Mouse (Mus musculus) hindbrain, embryonic 11.5 days (tissue): ENCODE measurements around the gene Zfp84. TPM values are rescaled to one million over a fixed set of nuclear protein-coding genes. Genes with fewer than 3 reads are reported as not detected.

Experiments
- ATAC-seq: fragments of 200-750 bp; cut with Nextera tagmentation; 2 replicates; pipeline ENCODE4 v1.8.0; 2017; ENCODE audit warnings: mild to moderate bottlenecking, moderate TSS enrichment, moderate library complexity; ENCODE audit not compliant: low FRiP score
- DNase-seq: peaks from one replicate; pipeline ENCODE4 v3.0.0-alpha.2; 2015; ENCODE audit warnings: low spot score
- H3K27ac ChIP-seq: fragments of 300-500 bp; sonication (generic); 2 replicates; pipeline ENCODE4 v1.5.1; 2014; ENCODE audit warnings: mild to moderate bottlenecking, low read depth, low read length
- H3K27me3 ChIP-seq: fragments of 300-500 bp; sonication (generic); 2 replicates; pipeline ENCODE4 v1.6.1; 2014; ENCODE audit warnings: mild to moderate bottlenecking, low read length, moderate library complexity, mixed read lengths; ENCODE audit not compliant: control insufficient read depth, insufficient read depth
- H3K36me3 ChIP-seq: fragments of 300-500 bp; sonication (generic); 2 replicates; pipeline ENCODE4 v1.6.1; 2014; ENCODE audit warnings: mild to moderate bottlenecking, low read length, moderate library complexity, mixed read lengths; ENCODE audit not compliant: control insufficient read depth, insufficient read depth
- H3K4me1 ChIP-seq: fragments of 300-500 bp; sonication (generic); replicated peaks from 2 replicates; pipeline ENCODE4 v1.6.1; 2014; ENCODE audit warnings: low read length, mixed read lengths; ENCODE audit not compliant: control insufficient read depth, insufficient read depth
- H3K4me2 ChIP-seq: fragments of 300-500 bp; sonication (generic); replicated peaks from 2 replicates; pipeline ENCODE4 v1.6.1; 2014; ENCODE audit warnings: mild to moderate bottlenecking, low read depth, low read length
- H3K4me3 ChIP-seq: fragments of 300-500 bp; sonication (generic); 2 replicates; pipeline ENCODE4 v1.5.1; 2014; ENCODE audit warnings: low read depth, low read length
- H3K9ac ChIP-seq: fragments of 300-500 bp; sonication (generic); 2 replicates; pipeline ENCODE4 v1.6.1; 2014; ENCODE audit warnings: low read depth, low read length
- H3K9me3 ChIP-seq: fragments of 300-500 bp; sonication (generic); 2 replicates; pipeline ENCODE4 v1.6.1; 2016; ENCODE audit warnings: low read length; ENCODE audit not compliant: control insufficient read depth
- WGBS: fragments of 180-500 bp; shearing (Covaris S2); extraction: QIAGEN DNeasy Blood & Tissue Kit; methylation state at CpG from one replicate; pipeline ENCODE4 v1.1.7; 2014; 5-methylcytosine and 5-hydroxymethylcytosine counted together
- polyA plus RNA-seq: library from polyadenylated mRNA; unstranded; fragments of >200 nt; fragmentation: Nextera tagmentation; extraction: Ambion mirVana; gene quantifications from 2 replicates; pipeline ENCODE4 v1.2.1, GENCODE M21; 2014

Zfp84 gene
- polyA plus RNA-seq, 1 experiment from 2014 or later, result 17.9 TPM

- Histone ChIP-seq H3K27me3 (no peaks in the 10 kb centered on the region), H3K4me1 (peaks cover 3% of the 10 kb centered on the region; the same call in 1 of the 2 replicates), H3K27ac (no peak overlapping the region), H3K4me3 (peak overlapping the region; percentile 76), H3K36me3 (peaks cover 4% of the 10 kb centered on the region), H3K9me3 (no peaks in the 10 kb centered on the region), H3K9ac (peak overlapping the region; percentile 83), H3K4me2 (peak overlapping the region; percentile 63)
- 7% methylated on average over 10 of the region's 10 CpGs for WGBS
- ATAC-seq (no peak), DNase-seq (no peak)
Observed at GRCm38 (mm10) chr7:29768980-29769379, 628 bp downstream of the Zfp84 start.

GRCm38 (mm10) chr7:29773503-29773902 is 5.2 kb downstream of the Zfp84 start:
- Histone ChIP-seq H3K4me3 (no peak overlapping the region), H3K27me3 (no peaks in the 10 kb centered on the region), H3K4me2 (no peak overlapping the region), H3K9ac (no peak overlapping the region), H3K9me3 (no peaks in the 10 kb centered on the region), H3K4me1 (peaks cover 3% of the 10 kb centered on the region; the same call in 1 of the 2 replicates), H3K36me3 (peaks cover 28% of the 10 kb centered on the region), H3K27ac (no peak overlapping the region)
- 87% methylated on average over 7 of the region's 7 CpGs for WGBS
- ATAC-seq, result no peak
- DNase-seq, result no peak

DNA sequence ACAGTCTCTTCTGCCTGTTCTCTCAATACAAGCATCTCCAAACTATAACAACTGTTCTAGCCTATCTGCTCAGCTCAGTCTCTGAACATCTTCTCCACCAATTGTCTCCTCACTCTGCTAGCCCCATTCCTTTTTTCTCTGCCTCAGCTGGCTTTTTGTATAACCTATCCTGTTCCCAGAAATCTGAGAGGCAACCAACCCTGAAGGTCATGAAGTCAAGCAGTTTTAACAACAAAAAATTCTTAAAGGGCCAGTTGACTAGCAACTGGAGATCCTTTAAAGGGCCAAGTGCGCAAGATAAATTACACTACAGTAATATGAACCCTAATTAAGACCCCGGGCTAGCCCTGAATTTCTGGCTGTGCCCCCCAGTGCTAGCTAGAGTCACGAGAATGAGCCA is 6.0 kb downstream of the Zfp84 start:
- H3K4me1 ChIP-seq, result peaks cover 1% of the 10 kb centered on the region; the same call in 1 of the 2 replicates
- H3K9me3 ChIP-seq, result no peaks in the 10 kb centered on the region
- H3K4me3 ChIP-seq, result no peak overlapping the region
- H3K36me3 ChIP-seq, result peaks cover 28% of the 10 kb centered on the region
- WGBS, result 90% methylated on average over 3 of the region's 3 CpGs
- no peaks in the 10 kb centered on the region for H3K27me3 ChIP-seq
- no peak overlapping the region for H3K4me2 ChIP-seq
- ATAC-seq (no peak), DNase-seq (no peak)
- H3K27ac ChIP-seq, result no peak overlapping the region
- no peak overlapping the region for H3K9ac ChIP-seq

DNA sequence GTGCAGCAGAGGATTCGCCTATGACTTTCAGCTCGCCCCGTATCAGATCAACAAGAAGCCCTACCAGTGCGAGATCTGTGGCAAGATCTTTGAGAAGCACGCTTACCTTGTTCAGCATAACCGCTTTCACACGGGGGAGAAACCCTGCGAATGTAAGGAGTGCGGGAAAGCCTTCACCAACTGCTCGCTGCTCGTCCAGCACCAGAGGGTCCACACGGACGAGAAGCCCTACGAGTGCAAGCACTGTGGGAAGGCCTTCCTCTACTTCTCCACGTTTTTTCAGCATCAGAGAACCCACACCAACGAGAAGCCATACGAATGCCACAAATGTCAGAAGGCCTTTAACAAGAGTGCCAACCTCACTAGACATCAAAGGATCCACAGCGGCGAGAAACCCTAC is 8.2 kb downstream of the Zfp84 start:
- no peak for ATAC-seq
- 97% methylated on average over 19 of the region's 19 CpGs for WGBS

GRCm38 (mm10) chr7:29777372-29777771 is 9.0 kb downstream of the Zfp84 start:
- WGBS, result 97% methylated on average over 10 of the region's 10 CpGs
- Histone ChIP-seq H3K9ac (no peak overlapping the region), H3K27ac (no peak overlapping the region), H3K9me3 (no peaks in the 10 kb centered on the region), H3K4me3 (no peak overlapping the region), H3K4me1 (no peaks in the 10 kb centered on the region), H3K36me3 (peaks cover 28% of the 10 kb centered on the region), H3K4me2 (no peak overlapping the region), H3K27me3 (no peaks in the 10 kb centered on the region)
- DNase-seq, result no peak
- ATAC-seq, result no peak

More for the DNA sequence above, 8.2 kb downstream of the Zfp84 start:
- Histone ChIP-seq H3K27ac (no peak overlapping the region), H3K9me3 (no peaks in the 10 kb centered on the region), H3K4me1 (no peaks in the 10 kb centered on the region), H3K4me3 (no peak overlapping the region), H3K4me2 (no peak overlapping the region), H3K36me3 (peaks cover 28% of the 10 kb centered on the region), H3K27me3 (no peaks in the 10 kb centered on the region), H3K9ac (no peak overlapping the region)
- no peak for DNase-seq

GRCm38 (mm10) chr7:29783871-29784551 is 15.7 kb downstream of the Zfp84 start, which contains the start of gene Zfp30:
Gene Zfp30, plus strand, starts transcription at chr7:29783998.
- H3K27ac ChIP-seq, result peak within 1 kb of the TSS; percentile 89
- H3K4me3 ChIP-seq, result peak within 1 kb of the TSS; percentile 78
- no peaks in the 10 kb centered on the region for H3K4me1 ChIP-seq
- peak; percentile 95 for DNase-seq
- H3K36me3 ChIP-seq, result no peaks in the 10 kb centered on the region
- H3K9me3 ChIP-seq, result no peaks in the 10 kb centered on the region
- WGBS, result 1% methylated on average over 43 of the region's 45 CpGs
- H3K27me3 ChIP-seq, result no peaks in the 10 kb centered on the region
- peak within 1 kb of the TSS; percentile 78 for H3K4me2 ChIP-seq
- peak within 1 kb of the TSS; percentile 92 for H3K9ac ChIP-seq
- ATAC-seq, result peak; percentile 98

DNA sequence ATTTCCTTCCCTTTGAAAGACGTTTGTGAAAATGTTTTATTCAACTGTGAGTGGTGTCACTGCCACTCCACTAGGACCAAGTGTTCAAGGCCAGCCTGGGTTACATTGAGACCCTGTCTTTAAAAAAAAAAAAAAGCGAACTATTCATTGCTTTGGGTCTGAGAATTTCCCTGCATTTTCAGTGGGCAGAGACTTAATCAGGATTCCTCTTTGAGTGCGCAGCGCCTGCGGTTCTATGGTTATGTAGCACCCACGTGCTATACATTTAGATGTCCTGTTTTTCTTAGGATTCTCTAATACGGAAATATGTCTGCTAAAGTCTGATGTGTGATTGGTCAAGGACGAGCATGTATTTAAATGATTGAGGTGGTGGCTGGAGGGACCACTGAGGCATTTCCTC is 16.7 kb downstream of the Zfp84 start:
- 0 out of 2 replicates have a peak, but pooled peaks cover 4% of the 10 kb centered on the region for H3K36me3 ChIP-seq
- H3K27ac ChIP-seq, result no peak overlapping the region
- H3K9ac ChIP-seq, result no peak overlapping the region; the same call in 1 of the 2 replicates
- H3K4me1 ChIP-seq, result no peaks in the 10 kb centered on the region
- H3K9me3 ChIP-seq, result no peaks in the 10 kb centered on the region
- DNase-seq (peak; percentile 6), ATAC-seq (no peak)
- H3K4me2 ChIP-seq, result peak overlapping the region; percentile 78
- H3K4me3 ChIP-seq, result peak overlapping the region; percentile 78
- no peaks in the 10 kb centered on the region for H3K27me3 ChIP-seq
- 72% methylated on average over 8 of the region's 8 CpGs for WGBS

GRCm38 (mm10) chr7:29785888-29786287 is 17.5 kb downstream of the Zfp84 start:
- no peak for DNase-seq
- Histone ChIP-seq H3K27ac (no peak overlapping the region), H3K4me2 (peak overlapping the region; percentile 78), H3K4me3 (peak overlapping the region; percentile 78; the same call in 1 of the 2 replicates), H3K9me3 (no peaks in the 10 kb centered on the region), H3K9ac (peak overlapping the region; percentile 29; the same call in 1 of the 2 replicates), H3K36me3 (0 out of 2 replicates have a peak, but pooled peaks cover 5% of the 10 kb centered on the region), H3K27me3 (no peaks in the 10 kb centered on the region), H3K4me1 (no peaks in the 10 kb centered on the region)
- no peak for ATAC-seq
- WGBS, result 88% methylated on average over 5 of the region's 5 CpGs

GRCm38 (mm10) chr7:29792906-29793305 is 24.6 kb downstream of the Zfp84 start:
- Histone ChIP-seq H3K9ac (no peak overlapping the region), H3K4me3 (no peak overlapping the region), H3K4me1 (no peaks in the 10 kb centered on the region), H3K4me2 (no peak overlapping the region), H3K36me3 (peaks cover 12% of the 10 kb centered on the region), H3K9me3 (no peaks in the 10 kb centered on the region), H3K27me3 (peaks cover 4% of the 10 kb centered on the region), H3K27ac (no peak overlapping the region)
- ATAC-seq (no peak), DNase-seq (no peak)
- WGBS, result 31% methylated on average over 27 of the region's 27 CpGs
